Mouse (Mus musculus): Measurements from ENCODE around the gene Ndufb10. TPM values are rescaled to one million over a fixed set of nuclear protein-coding genes. Genes with fewer than 3 reads are reported as not detected.
"Not testable (repeated sequence)": the region's sequence is repeated elsewhere in the genome, so short reads cannot be mapped to it uniquely, and the experiment has no call there.

The Ndufb10 gene
- polyA plus RNA-seq, 1 experiment from 2014 or later = 221 TPM

GRCm38 (mm10) chr17:24723881-24724180, 447 bp downstream of the Ndufb10 start:
- Histone ChIP-seq H3K9ac (peak overlapping the region; percentile 83), H3K36me3 (ENCODE audit: insufficient read depth) (peaks cover 23% of the 10 kb centered on the region), H3K27me3 (ENCODE audit: insufficient read depth, low read length) (no peaks in the 10 kb centered on the region), H3K27ac (ENCODE audit: low read depth) (peak overlapping the region; percentile 71; the same call in 1 of the 2 replicates), H3K9me3 (ENCODE audit: low read depth, low read length) (no peaks in the 10 kb centered on the region), H3K4me2 (peak overlapping the region; percentile 86), H3K4me1 (ENCODE audit: insufficient read depth) (0 out of 2 replicates have a peak, but pooled peaks cover 5% of the 10 kb centered on the region), H3K4me3 (ENCODE audit: low read depth, low read length) (peak overlapping the region; percentile 90)
- under 1% methylated on average over 15 of the region's 15 CpGs for WGBS
- no peak for TF ChIP-seq CTCF (IDR thresholded peaks at IDR 0.05; ENCODE audit: low read depth)
- peak; percentile 12 for DNase-seq
- ATAC-seq (ENCODE audit: insufficient read depth) = no peak

GRCm38 (mm10) chr17:24723122-24723880, 977 bp downstream of the Ndufb10 start:
- Histone ChIP-seq H3K4me3 (ENCODE audit: low read depth, low read length) (peak overlapping the region; percentile 90), H3K36me3 (ENCODE audit: insufficient read depth) (peaks cover 28% of the 10 kb centered on the region), H3K9me3 (ENCODE audit: low read depth, low read length) (no peaks in the 10 kb centered on the region), H3K9ac (peak overlapping the region; percentile 83), H3K27me3 (ENCODE audit: insufficient read depth, low read length) (no peaks in the 10 kb centered on the region), H3K4me1 (ENCODE audit: insufficient read depth) (0 out of 2 replicates have a peak, but pooled peaks cover 9% of the 10 kb centered on the region), H3K4me2 (peak overlapping the region; percentile 86), H3K27ac (ENCODE audit: low read depth) (peak overlapping the region; percentile 71; the same call in 1 of the 2 replicates)
- ATAC-seq (ENCODE audit: insufficient read depth) = no peak
- TF ChIP-seq CTCF (IDR thresholded peaks at IDR 0.05; ENCODE audit: low read depth) = no peak
- no peak for DNase-seq
- under 1% methylated on average over 12 of the region's 12 CpGs for WGBS

- ATAC-seq (ENCODE audit: insufficient read depth) (no peak), DNase-seq (peak; percentile 17)
- Histone ChIP-seq H3K27me3 (ENCODE audit: insufficient read depth, low read length) (no peaks in the 10 kb centered on the region), H3K4me1 (ENCODE audit: insufficient read depth) (0 out of 2 replicates have a peak, but pooled peaks cover 9% of the 10 kb centered on the region), H3K4me2 (peak overlapping the region; percentile 86), H3K27ac (ENCODE audit: low read depth) (no peak overlapping the region), H3K4me3 (ENCODE audit: low read depth, low read length) (peak overlapping the region; percentile 90), H3K9ac (peak overlapping the region; percentile 19; the same call in 1 of the 2 replicates), H3K36me3 (ENCODE audit: insufficient read depth) (peaks cover 29% of the 10 kb centered on the region), H3K9me3 (ENCODE audit: low read depth, low read length) (no peaks in the 10 kb centered on the region)
- no peak for TF ChIP-seq CTCF (IDR thresholded peaks at IDR 0.05; ENCODE audit: low read depth)
- 30% methylated on average over 13 of the region's 13 CpGs for WGBS
Observed at GRCm38 (mm10) chr17:24722220-24722924, 1.9 kb downstream of the Ndufb10 start.

- not testable (repeated sequence) for ATAC-seq (ENCODE audit: insufficient read depth); H3K4me1 ChIP-seq (ENCODE audit: insufficient read depth); H3K27ac ChIP-seq (ENCODE audit: low read depth); DNase-seq; H3K9me3 ChIP-seq (ENCODE audit: low read depth, low read length); H3K27me3 ChIP-seq (ENCODE audit: insufficient read depth, low read length)
- H3K9ac ChIP-seq = peak overlapping the region; percentile 87
- peak overlapping the region; percentile 86 for H3K4me2 ChIP-seq
- H3K36me3 ChIP-seq (ENCODE audit: insufficient read depth) = peaks cover 34% of the 10 kb centered on the region
- H3K4me3 ChIP-seq (ENCODE audit: low read depth, low read length) = peak overlapping the region; percentile 90
- WGBS = 39% methylated on average over 7 of the region's 7 CpGs
Observed at GRCm38 (mm10) chr17:24721383-24721955, 2.8 kb downstream of the Ndufb10 start.

- not testable (repeated sequence) for ATAC-seq (ENCODE audit: insufficient read depth); H3K4me1 ChIP-seq (ENCODE audit: insufficient read depth); H3K9me3 ChIP-seq (ENCODE audit: low read depth, low read length); H3K27me3 ChIP-seq (ENCODE audit: insufficient read depth, low read length)
- peak; percentile 15 for DNase-seq
- Histone ChIP-seq H3K36me3 (ENCODE audit: insufficient read depth) (peaks cover 43% of the 10 kb centered on the region), H3K27ac (ENCODE audit: low read depth) (peak overlapping the region; percentile 50; the same call in 1 of the 2 replicates), H3K4me3 (ENCODE audit: low read depth, low read length) (peak overlapping the region; percentile 90), H3K9ac (peak overlapping the region; percentile 87), H3K4me2 (peak overlapping the region; percentile 86)
- under 1% methylated on average over 10 of the region's 11 CpGs for WGBS
Observed at GRCm38 (mm10) chr17:24720616-24721015, 3.7 kb downstream of the Ndufb10 start.

- Histone ChIP-seq H3K4me2 (peak overlapping the region; percentile 86), H3K9me3 (ENCODE audit: low read depth, low read length) (no peaks in the 10 kb centered on the region), H3K27ac (ENCODE audit: low read depth) (peak overlapping the region; percentile 91), H3K36me3 (ENCODE audit: insufficient read depth) (peaks cover 47% of the 10 kb centered on the region), H3K9ac (peak overlapping the region; percentile 95), H3K4me3 (ENCODE audit: low read depth, low read length) (peak overlapping the region; percentile 90), H3K4me1 (ENCODE audit: insufficient read depth) (0 out of 2 replicates have a peak, but pooled peaks cover 9% of the 10 kb centered on the region), H3K27me3 (ENCODE audit: insufficient read depth, low read length) (no peaks in the 10 kb centered on the region)
- peak; percentile 97 for ATAC-seq (ENCODE audit: insufficient read depth)
- peak; percentile 99 for DNase-seq
- no peak for TF ChIP-seq CTCF (IDR thresholded peaks at IDR 0.05; ENCODE audit: low read depth)
- 0% methylated on average over 61 of the region's 61 CpGs for WGBS
Observed at GRCm38 (mm10) chr17:24719494-24720222, 4.6 kb downstream of the Ndufb10 start.

Measured in lung, embryonic 14.5 days (tissue).